Mouse (Mus musculus): ENCODE data around the gene Atn1. TPM values are rescaled to one million over a fixed set of nuclear protein-coding genes. Genes with fewer than 3 reads are reported as not detected.
A peak's percentile ranks its signal among the peaks of the same experiment; 100 is the strongest.

The Atn1 gene
- total and polyA plus RNA-seq, 3 experiments: 1.6 to 43.2 TPM; not detected in 1

DNA sequence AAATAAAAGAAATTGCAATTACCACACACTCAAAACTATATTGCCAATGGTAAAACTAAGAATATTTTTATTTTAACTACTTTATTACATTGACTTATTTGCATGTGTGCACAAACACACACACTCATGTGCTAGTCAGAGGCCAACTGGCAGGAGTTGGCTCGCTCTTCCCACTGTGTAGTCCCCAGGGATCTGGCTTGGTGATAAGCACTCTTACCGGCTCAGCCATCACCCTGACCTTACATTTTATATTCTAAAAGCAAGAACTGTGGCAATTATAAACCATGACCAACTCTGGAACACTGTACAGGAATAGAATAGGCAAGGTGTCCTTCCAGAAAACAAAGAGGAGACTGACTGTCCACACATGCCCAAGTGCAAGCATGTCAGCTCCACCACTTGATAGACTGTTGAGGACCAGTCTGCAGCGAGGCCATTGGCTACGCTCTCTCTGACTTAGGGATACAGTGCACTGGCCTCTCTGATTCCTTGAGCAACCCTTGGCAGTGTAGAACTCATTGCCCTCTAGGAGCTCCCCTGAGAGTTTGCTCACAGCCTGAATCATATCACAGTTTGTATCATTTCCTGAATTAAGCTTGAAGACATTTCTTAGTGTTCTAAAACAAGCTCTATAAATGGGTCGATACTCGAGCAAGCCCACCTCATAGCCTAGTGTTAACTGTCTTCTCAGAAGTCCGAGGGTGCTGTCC lies 59.7 kb downstream of the Atn1 start:
- Histone ChIP-seq H3K79me2 (ENCODE audit: control insufficient read depth, insufficient read depth, low read length, poor library complexity) (no peaks in the 10 kb centered on the region; the same call in 1 of the 2 replicates), H3K9ac (ENCODE audit: control insufficient read depth, low read depth, low read length, poor library complexity, severe bottlenecking) (no peak overlapping the region), H3K27ac (ENCODE audit: control insufficient read depth, low read depth, low read length) (no peak overlapping the region), H3K4me3 (ENCODE audit: control insufficient read depth in 1 of 2, insufficient read depth in 1 of 2, low read depth in 2 of 2, low read length in 2 of 2) (no peak overlapping the region), H3K9me3 (replicated peaks; ENCODE audit: insufficient read depth, low read length) (no peaks in the 10 kb centered on the region), H3K4me1 (ENCODE audit: control insufficient read depth in 1 of 2, insufficient read depth in 2 of 2, low read length in 2 of 2) (peaks cover 0 to 2% of the 10 kb centered on the region in 2 experiments; a peak in 2 of 4 replicates), H3K27me3 (ENCODE audit: control insufficient read depth in 1 of 2, insufficient read depth in 2 of 2, low read length in 2 of 2) (no peaks in the 10 kb centered on the region), H3K36me3 (ENCODE audit: control insufficient read depth in 1 of 2, insufficient read depth in 2 of 2, low read length in 2 of 2) (peaks cover 2 to 9% of the 10 kb centered on the region in 2 experiments; a peak in 3 of 4 replicates)
- TF ChIP-seq MAFK (IDR thresholded peaks at IDR 0.05; ENCODE audit: borderline replicate concordance, low read depth, low read length): no peak
- no peak for TF ChIP-seq NRF1 (IDR thresholded peaks at IDR 0.05; ENCODE audit: insufficient read depth, low read depth, low read length, poor library complexity, severe bottlenecking)
- TF ChIP-seq RAD21 (IDR thresholded peaks at IDR 0.05; ENCODE audit: low read depth, low read length): no peak
- no peak for DNase-seq (ENCODE audit: low read depth, low spot score)

DNA sequence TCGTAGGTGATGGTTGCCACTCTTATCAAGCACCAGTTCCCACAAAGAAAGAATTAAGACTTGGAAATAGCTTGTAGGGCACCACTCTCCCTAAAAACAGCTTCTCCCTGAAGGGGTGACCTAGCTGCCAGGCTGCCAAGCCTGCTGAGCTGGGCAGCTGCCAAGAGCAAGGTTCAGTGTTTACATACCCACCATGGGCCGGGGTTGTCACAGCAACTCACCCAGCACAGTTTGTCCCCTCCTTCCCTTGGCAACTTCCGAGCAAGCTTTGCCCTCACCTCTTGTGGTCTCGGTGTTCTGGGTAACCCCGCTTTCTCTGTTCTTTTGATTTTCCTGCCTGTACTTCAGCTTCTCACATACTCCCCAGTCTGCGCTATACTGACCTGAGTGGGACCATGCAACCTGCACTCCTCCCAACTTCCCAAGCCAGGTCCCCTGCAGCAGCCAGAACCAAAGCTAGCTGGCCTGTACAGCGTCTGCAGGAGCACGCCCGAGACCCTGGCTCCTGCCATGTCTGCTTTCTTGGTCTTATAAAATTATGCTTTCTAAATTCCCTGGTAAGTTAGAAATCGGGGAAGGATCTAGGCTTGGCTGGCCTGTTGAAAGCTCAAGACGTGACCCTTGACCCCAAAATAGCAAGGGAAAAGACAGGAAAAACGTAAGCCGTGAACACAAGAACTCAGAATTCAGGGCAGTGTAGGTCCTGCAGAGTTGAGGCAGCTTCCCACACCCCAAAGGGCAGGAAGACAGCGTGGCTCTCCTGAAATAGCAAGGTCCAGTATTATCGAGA lies 62.0 kb downstream of the Atn1 start:
- no peak for TF ChIP-seq TBP (IDR thresholded peaks at IDR 0.05; ENCODE audit: low read depth, low read length)
- no peak overlapping the region for H3K9ac ChIP-seq (ENCODE audit: control insufficient read depth, low read depth, low read length, poor library complexity, severe bottlenecking)
- no peak for DNase-seq (ENCODE audit: low read depth, low spot score)
- peaks cover 2 to 14% of the 10 kb centered on the region in 2 experiments; a peak in 3 of 4 replicates for H3K36me3 ChIP-seq (ENCODE audit: control insufficient read depth in 1 of 2, insufficient read depth in 2 of 2, low read length in 2 of 2)
- H3K79me2 ChIP-seq (ENCODE audit: control insufficient read depth, insufficient read depth, low read length, poor library complexity): peaks cover 8% of the 10 kb centered on the region
- H3K4me1 ChIP-seq (ENCODE audit: control insufficient read depth in 1 of 2, insufficient read depth in 2 of 2, low read length in 2 of 2): peaks cover 0 to 2% of the 10 kb centered on the region in 2 experiments; a peak in 2 of 4 replicates
- H3K27ac ChIP-seq (ENCODE audit: control insufficient read depth, low read depth, low read length): no peak overlapping the region
- H3K9me3 ChIP-seq (replicated peaks; ENCODE audit: insufficient read depth, low read length): no peaks in the 10 kb centered on the region
- H3K27me3 ChIP-seq (ENCODE audit: control insufficient read depth in 1 of 2, insufficient read depth in 2 of 2, low read length in 2 of 2): no peaks in the 10 kb centered on the region
- no peak overlapping the region for H3K4me3 ChIP-seq (ENCODE audit: control insufficient read depth in 1 of 2, insufficient read depth in 1 of 2, low read depth in 2 of 2, low read length in 2 of 2)

DNA sequence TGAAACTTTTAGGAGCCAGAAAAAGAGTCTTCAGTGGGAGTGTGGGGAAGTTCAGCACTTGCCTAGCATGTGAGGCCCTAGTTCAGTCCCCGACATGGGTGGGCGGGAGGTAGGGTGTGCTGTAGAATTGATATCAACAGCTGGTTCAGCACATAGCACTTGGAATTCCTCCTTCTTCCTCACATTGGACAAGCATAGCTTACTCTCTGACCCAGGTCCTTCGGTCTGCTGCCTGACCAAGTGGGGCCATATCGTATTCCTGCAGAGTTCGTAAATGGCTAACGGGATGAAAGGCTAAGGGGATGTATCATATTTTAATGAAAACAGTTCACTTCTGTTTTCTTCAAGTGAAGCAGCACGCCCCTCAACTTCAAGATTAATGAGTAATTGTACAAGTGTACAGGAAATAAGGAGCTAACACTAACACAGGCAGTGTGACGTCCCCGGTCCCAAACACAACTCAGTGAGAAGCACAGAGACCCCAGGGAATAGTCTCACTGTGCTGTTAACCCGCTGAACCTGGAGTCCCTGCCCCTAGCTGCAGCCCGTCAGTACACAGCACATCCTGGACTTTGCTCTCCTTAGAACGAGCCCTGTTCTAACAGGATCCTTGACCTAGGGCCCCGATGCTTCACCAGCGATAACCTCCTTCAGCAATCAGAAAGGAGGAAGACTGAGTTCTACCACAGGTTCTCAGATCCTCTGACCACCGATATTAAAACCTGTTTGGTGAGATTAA lies 62.9 kb downstream of the Atn1 start:
- no peaks in the 10 kb centered on the region for H3K9me3 ChIP-seq (replicated peaks; ENCODE audit: insufficient read depth, low read length)
- no peaks in the 10 kb centered on the region for H3K27me3 ChIP-seq (ENCODE audit: control insufficient read depth in 1 of 2, insufficient read depth in 2 of 2, low read length in 2 of 2)
- H3K4me3 ChIP-seq (ENCODE audit: control insufficient read depth in 1 of 2, insufficient read depth in 1 of 2, low read depth in 2 of 2, low read length in 2 of 2): no peak overlapping the region
- TF ChIP-seq CTCF (IDR thresholded peaks at IDR 0.05 in 2 of 3, conservative IDR thresholded peaks at IDR 0.05 in 1 of 3; ENCODE audit: control insufficient read depth in 1 of 3, insufficient read depth in 1 of 3, low read depth in 2 of 3, low read length in 3 of 3, poor library complexity in 1 of 3, severe bottlenecking in 1 of 3) (no peak), ZMIZ1 (IDR thresholded peaks at IDR 0.05; ENCODE audit: low read depth, low read length) (no peak), MYB (IDR thresholded peaks at IDR 0.05; ENCODE audit: low read depth, low read length) (no peak)
- H3K4me1 ChIP-seq (ENCODE audit: control insufficient read depth in 1 of 2, insufficient read depth in 2 of 2, low read length in 2 of 2): peaks cover 3 to 6% of the 10 kb centered on the region in 2 experiments
- peak; percentile 16 for DNase-seq (ENCODE audit: low read depth, low spot score)
- H3K79me2 ChIP-seq (ENCODE audit: control insufficient read depth, insufficient read depth, low read length, poor library complexity): peaks cover 17% of the 10 kb centered on the region
- H3K36me3 ChIP-seq (ENCODE audit: control insufficient read depth in 1 of 2, insufficient read depth in 2 of 2, low read length in 2 of 2): peaks cover 4 to 16% of the 10 kb centered on the region in 2 experiments
- no peak overlapping the region for H3K9ac ChIP-seq (ENCODE audit: control insufficient read depth, low read depth, low read length, poor library complexity, severe bottlenecking)
- H3K27ac ChIP-seq (ENCODE audit: control insufficient read depth, low read depth, low read length): no peak overlapping the region

Other genes with a start within 250 kb of the Atn1 start
- 0.19 and 0.29 TPM in 2 replicates for gene C1ra, start 244.1 kb downstream of the Atn1 start, total RNA-seq (2012; rRNA removed)
- gene C1ra, start 244.1 kb downstream of the Atn1 start, polyA plus RNA-seq (2012; ENCODE audit: insufficient read depth in 1 of 2, insufficient read length in 2 of 2, low read depth in 1 of 2, low replicate concordance in 2 of 2, missing spikeins in 1 of 2): under 1 TPM in 1 of 2 experiments, not detected in 1; 0.28 TPM
- 0.36 and 0.46 TPM in 2 replicates for gene C1s1, start 214.2 kb downstream of the Atn1 start, total RNA-seq (2012; rRNA removed)
- gene C1s1, start 214.2 kb downstream of the Atn1 start, polyA plus RNA-seq (2012; ENCODE audit: insufficient read depth in 1 of 2, insufficient read length in 2 of 2, low read depth in 1 of 2, low replicate concordance in 2 of 2, missing spikeins in 1 of 2): 1 to 10 TPM in 1 of 2 experiments, not detected in 1; 1.5 TPM
- not detected in 2 replicates for gene C1rb, start 186.2 kb downstream of the Atn1 start, total RNA-seq (2012; rRNA removed)
- gene C1rb, start 186.2 kb downstream of the Atn1 start, polyA plus RNA-seq (2012; ENCODE audit: insufficient read depth in 1 of 2, insufficient read length in 2 of 2, low read depth in 1 of 2, low replicate concordance in 2 of 2, missing spikeins in 1 of 2): under 1 TPM in 1 of 2 experiments, not detected in 1; 0.03 TPM
- 0.12 and 0.16 TPM in 2 replicates for gene C1s2, start 120.4 kb downstream of the Atn1 start, total RNA-seq (2012; rRNA removed)
- gene C1s2, start 120.4 kb downstream of the Atn1 start, polyA plus RNA-seq (2012; ENCODE audit: insufficient read depth in 1 of 2, insufficient read length in 2 of 2, low read depth in 1 of 2, low replicate concordance in 2 of 2, missing spikeins in 1 of 2): under 1 TPM in 1 of 2 experiments, not detected in 1; 0.25 TPM
- gene Lpcat3, start 93.5 kb downstream of the Atn1 start, total RNA-seq (2012; rRNA removed): 135 and 143 TPM in 2 replicates
- 100 to 1,000 TPM in 1 of 2 experiments, not detected in 1; 337 TPM for gene Lpcat3, start 93.5 kb downstream of the Atn1 start, polyA plus RNA-seq (2012; ENCODE audit: insufficient read depth in 1 of 2, insufficient read length in 2 of 2, low read depth in 1 of 2, low replicate concordance in 2 of 2, missing spikeins in 1 of 2)
- gene Emg1, start 44.3 kb downstream of the Atn1 start, total RNA-seq (2012; rRNA removed): 378 and 391 TPM in 2 replicates
- 100 to 1,000 TPM in 1 of 2 experiments, not detected in 1; 346 TPM for gene Emg1, start 44.3 kb downstream of the Atn1 start, polyA plus RNA-seq (2012; ENCODE audit: insufficient read depth in 1 of 2, insufficient read length in 2 of 2, low read depth in 1 of 2, low replicate concordance in 2 of 2, missing spikeins in 1 of 2)
- gene Phb2, start 44.2 kb downstream of the Atn1 start, total RNA-seq (2012; rRNA removed): 623 and 706 TPM in 2 replicates
- gene Phb2, start 44.2 kb downstream of the Atn1 start, polyA plus RNA-seq (2012; ENCODE audit: insufficient read depth in 1 of 2, insufficient read length in 2 of 2, low read depth in 1 of 2, low replicate concordance in 2 of 2, missing spikeins in 1 of 2): 100 to 1,000 TPM; 309 to 815 TPM
- gene Ptpn6, start 17.8 kb downstream of the Atn1 start, total RNA-seq (2012; rRNA removed): 74.1 and 91.9 TPM in 2 replicates
- gene Ptpn6, start 17.8 kb downstream of the Atn1 start, polyA plus RNA-seq (2012; ENCODE audit: insufficient read depth in 1 of 2, insufficient read length in 2 of 2, low read depth in 1 of 2, low replicate concordance in 2 of 2, missing spikeins in 1 of 2): 100 to 1,000 TPM in 1 of 2 experiments, not detected in 1; 184 TPM
- 41.9 and 57.4 TPM in 2 replicates for gene Grcc10, start 15.2 kb downstream of the Atn1 start, total RNA-seq (2012; rRNA removed)
- gene Grcc10, start 15.2 kb downstream of the Atn1 start, polyA plus RNA-seq (2012; ENCODE audit: insufficient read depth in 1 of 2, insufficient read length in 2 of 2, low read depth in 1 of 2, low replicate concordance in 2 of 2, missing spikeins in 1 of 2): 10 to 100 TPM in 1 of 2 experiments, not detected in 1; 62.9 TPM
- gene Gm45234, start 503 bp downstream of the Atn1 start, total RNA-seq (2012; rRNA removed): not detected in 2 replicates
- under 1 TPM in 1 of 2 experiments, not detected in 1; 0.15 TPM for gene Gm45234, start 503 bp downstream of the Atn1 start, polyA plus RNA-seq (2012; ENCODE audit: insufficient read depth in 1 of 2, insufficient read length in 2 of 2, low read depth in 1 of 2, low replicate concordance in 2 of 2, missing spikeins in 1 of 2)
- gene Eno2, start 13.1 kb upstream of the Atn1 start, total RNA-seq (2012; rRNA removed): 3.2 and 5.5 TPM in 2 replicates
- 10 to 100 TPM in 1 of 2 experiments, not detected in 1; 12.5 TPM for gene Eno2, start 13.1 kb upstream of the Atn1 start, polyA plus RNA-seq (2012; ENCODE audit: insufficient read depth in 1 of 2, insufficient read length in 2 of 2, low read depth in 1 of 2, low replicate concordance in 2 of 2, missing spikeins in 1 of 2)
- 0.10 TPM in 1 of 2 replicates, not detected in the other for gene Lrrc23, start 23.2 kb upstream of the Atn1 start, total RNA-seq (2012; rRNA removed)
- gene Lrrc23, start 23.2 kb upstream of the Atn1 start, polyA plus RNA-seq (2012; ENCODE audit: insufficient read depth in 1 of 2, insufficient read length in 2 of 2, low read depth in 1 of 2, low replicate concordance in 2 of 2, missing spikeins in 1 of 2): under 1 TPM in 1 of 2 experiments, not detected in 1; 0.11 TPM
- 5.2 and 7.3 TPM in 2 replicates for gene Spsb2, start 52.1 kb upstream of the Atn1 start, total RNA-seq (2012; rRNA removed)
- 1 to 10 TPM in 1 of 2 experiments, not detected in 1; 7.7 TPM for gene Spsb2, start 52.1 kb upstream of the Atn1 start, polyA plus RNA-seq (2012; ENCODE audit: insufficient read depth in 1 of 2, insufficient read length in 2 of 2, low read depth in 1 of 2, low replicate concordance in 2 of 2, missing spikeins in 1 of 2)
- 440 and 731 TPM in 2 replicates for gene Tpi1, start 57.8 kb upstream of the Atn1 start, total RNA-seq (2012; rRNA removed)
- 1,000 to 10,000 TPM in 1 of 2 experiments, 100 to 1,000 TPM in 1; 102 to 1,182 TPM for gene Tpi1, start 57.8 kb upstream of the Atn1 start, polyA plus RNA-seq (2012; ENCODE audit: insufficient read depth in 1 of 2, insufficient read length in 2 of 2, low read depth in 1 of 2, low replicate concordance in 2 of 2, missing spikeins in 1 of 2)
- 101 and 102 TPM in 2 replicates for gene Usp5, start 73.0 kb upstream of the Atn1 start, total RNA-seq (2012; rRNA removed)
- 100 to 1,000 TPM in 1 of 2 experiments, not detected in 1; 129 TPM for gene Usp5, start 73.0 kb upstream of the Atn1 start, polyA plus RNA-seq (2012; ENCODE audit: insufficient read depth in 1 of 2, insufficient read length in 2 of 2, low read depth in 1 of 2, low replicate concordance in 2 of 2, missing spikeins in 1 of 2)
- 54.5 and 70.0 TPM in 2 replicates for gene Cdca3, start 73.0 kb upstream of the Atn1 start, total RNA-seq (2012; rRNA removed)
- gene Cdca3, start 73.0 kb upstream of the Atn1 start, polyA plus RNA-seq (2012; ENCODE audit: insufficient read depth in 1 of 2, insufficient read length in 2 of 2, low read depth in 1 of 2, low replicate concordance in 2 of 2, missing spikeins in 1 of 2): 100 to 1,000 TPM in 1 of 2 experiments, not detected in 1; 185 TPM
- gene Gnb3, start 83.8 kb upstream of the Atn1 start, total RNA-seq (2012; rRNA removed): 0.08 TPM in 1 of 2 replicates, not detected in the other
- gene Gnb3, start 83.8 kb upstream of the Atn1 start, polyA plus RNA-seq (2012; ENCODE audit: insufficient read depth in 1 of 2, insufficient read length in 2 of 2, low read depth in 1 of 2, low replicate concordance in 2 of 2, missing spikeins in 1 of 2): under 1 TPM in 1 of 2 experiments, not detected in 1; 0.21 TPM
- gene P3h3, start 101.2 kb upstream of the Atn1 start, total RNA-seq (2012; rRNA removed): 0.23 and 0.29 TPM in 2 replicates
- gene P3h3, start 101.2 kb upstream of the Atn1 start, polyA plus RNA-seq (2012; ENCODE audit: insufficient read depth in 1 of 2, insufficient read length in 2 of 2, low read depth in 1 of 2, low replicate concordance in 2 of 2, missing spikeins in 1 of 2): 1 to 10 TPM in 1 of 2 experiments, not detected in 1; 2.1 TPM
- gene Gpr162, start 107.5 kb upstream of the Atn1 start, total RNA-seq (2012; rRNA removed): 0.08 and 0.20 TPM in 2 replicates
- under 1 TPM in 1 of 2 experiments, not detected in 1; 0.84 TPM for gene Gpr162, start 107.5 kb upstream of the Atn1 start, polyA plus RNA-seq (2012; ENCODE audit: insufficient read depth in 1 of 2, insufficient read length in 2 of 2, low read depth in 1 of 2, low replicate concordance in 2 of 2, missing spikeins in 1 of 2)
- gene Cd4, start 131.7 kb upstream of the Atn1 start, total RNA-seq (2012; rRNA removed): not detected in 2 replicates
- gene Cd4, start 131.7 kb upstream of the Atn1 start, polyA plus RNA-seq (2012; ENCODE audit: insufficient read depth in 1 of 2, insufficient read length in 2 of 2, low read depth in 1 of 2, low replicate concordance in 2 of 2, missing spikeins in 1 of 2): not detected
- 0.16 and 0.35 TPM in 2 replicates for gene Lag3, start 155.2 kb upstream of the Atn1 start, total RNA-seq (2012; rRNA removed)
- 1 to 10 TPM in 1 of 2 experiments, not detected in 1; 1.3 TPM for gene Lag3, start 155.2 kb upstream of the Atn1 start, polyA plus RNA-seq (2012; ENCODE audit: insufficient read depth in 1 of 2, insufficient read length in 2 of 2, low read depth in 1 of 2, low replicate concordance in 2 of 2, missing spikeins in 1 of 2)
- gene Ptms, start 163.6 kb upstream of the Atn1 start, total RNA-seq (2012; rRNA removed): 19.8 and 31.8 TPM in 2 replicates
- gene Ptms, start 163.6 kb upstream of the Atn1 start, polyA plus RNA-seq (2012; ENCODE audit: insufficient read depth in 1 of 2, insufficient read length in 2 of 2, low read depth in 1 of 2, low replicate concordance in 2 of 2, missing spikeins in 1 of 2): 100 to 1,000 TPM in 1 of 2 experiments, not detected in 1; 177 TPM
- 133 and 154 TPM in 2 replicates for gene Mlf2, start 174.9 kb upstream of the Atn1 start, total RNA-seq (2012; rRNA removed)
- gene Mlf2, start 174.9 kb upstream of the Atn1 start, polyA plus RNA-seq (2012; ENCODE audit: insufficient read depth in 1 of 2, insufficient read length in 2 of 2, low read depth in 1 of 2, low replicate concordance in 2 of 2, missing spikeins in 1 of 2): 100 to 1,000 TPM in 1 of 2 experiments, not detected in 1; 340 TPM
- 75.1 and 85.0 TPM in 2 replicates for gene Cops7a, start 209.0 kb upstream of the Atn1 start, total RNA-seq (2012; rRNA removed)
- gene Cops7a, start 209.0 kb upstream of the Atn1 start, polyA plus RNA-seq (2012; ENCODE audit: insufficient read depth in 1 of 2, insufficient read length in 2 of 2, low read depth in 1 of 2, low replicate concordance in 2 of 2, missing spikeins in 1 of 2): 100 to 1,000 TPM in 1 of 2 experiments, not detected in 1; 150 TPM
- gene Pianp, start 240.2 kb upstream of the Atn1 start, total RNA-seq (2012; rRNA removed): 0.19 and 0.33 TPM in 2 replicates
- gene Pianp, start 240.2 kb upstream of the Atn1 start, polyA plus RNA-seq (2012; ENCODE audit: insufficient read depth in 1 of 2, insufficient read length in 2 of 2, low read depth in 1 of 2, low replicate concordance in 2 of 2, missing spikeins in 1 of 2): 1 to 10 TPM in 1 of 2 experiments, not detected in 1; 5.5 TPM